Mouse (Mus musculus) right cerebral cortex, postnatal 4 days (tissue): ENCODE measurements at regions not wholly inside any gene's neighbourhood (a gene's known extent, or its start where the extent isn't known, plus 50 kb on each side); places are given as distances from the start of the nearest gene placed in this dataset.
"Not testable (repeated sequence)": the region's sequence is repeated elsewhere in the genome, so short reads cannot be mapped to it uniquely, and the experiment has no call there.

ENCODE experiments used
- DNase-seq: peaks from one replicate; pipeline ENCODE4 v3.0.0-alpha.2; 2022

DNA sequence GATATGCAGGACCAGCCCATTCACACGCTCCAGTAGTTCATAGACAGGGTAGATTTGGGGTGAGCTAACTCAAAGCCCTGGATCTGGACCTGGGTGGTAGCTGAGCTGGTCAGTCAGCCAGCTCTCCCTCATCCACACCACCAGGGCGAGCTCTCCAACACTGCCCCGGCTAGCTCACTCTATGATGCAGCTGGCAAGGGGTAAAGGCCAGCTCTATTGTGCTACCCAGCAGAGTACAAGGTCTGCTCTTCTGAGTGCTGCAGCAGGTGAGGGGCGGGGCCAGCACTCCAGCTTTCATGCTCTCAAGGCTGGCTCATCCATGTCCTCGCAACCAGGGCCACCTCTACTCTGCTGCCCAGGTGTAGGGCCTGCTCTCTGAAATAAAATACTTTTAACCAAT lies 227.5 kb upstream of the Pbx1 start:
- DNase-seq, result no peak

DNA sequence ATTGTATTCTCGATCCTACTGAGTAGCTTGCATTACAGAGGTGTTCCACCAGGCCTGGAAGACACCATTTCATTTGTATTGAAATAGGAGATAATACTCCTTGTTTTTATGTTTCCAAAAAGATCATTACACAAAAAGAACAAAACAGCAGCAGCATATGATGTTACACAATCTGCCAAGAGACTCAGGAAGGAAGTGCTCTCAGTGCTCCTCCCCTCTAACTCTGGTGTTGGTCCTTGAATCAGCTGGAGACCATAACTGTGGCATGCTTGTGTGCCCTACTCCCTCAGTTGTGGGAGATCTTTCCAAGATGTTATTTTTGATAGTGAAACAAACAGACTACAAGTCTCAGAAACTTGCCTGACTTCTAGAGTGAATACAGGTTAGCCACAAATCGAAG lies 200.8 kb upstream of the Pbx1 start:
- DNase-seq, result no peak

- DNase-seq, result no peak
Observed at GRCm38 (mm10) chr1:168631979-168632378, 199.9 kb upstream of the Pbx1 start.

DNA sequence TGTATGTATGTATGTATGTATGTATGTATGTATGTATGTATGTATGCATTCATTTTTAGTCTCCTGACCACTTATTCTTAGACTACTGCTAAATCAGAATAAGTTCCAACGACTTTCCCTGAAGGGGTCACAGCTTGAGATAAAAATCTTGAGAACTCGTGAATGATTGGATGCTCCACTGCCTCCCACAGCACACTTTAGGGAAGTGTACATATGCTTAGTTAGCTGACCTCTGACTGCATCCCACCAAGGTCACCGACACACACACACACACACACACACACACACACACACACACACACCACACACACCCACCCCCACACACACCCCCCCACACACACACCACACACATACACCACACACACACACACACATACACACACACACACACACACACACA lies 169.9 kb upstream of the Pbx1 start:
- not testable (repeated sequence) for DNase-seq

GRCm38 (mm10) chr1:168600461-168601160 lies 168.5 kb upstream of the Pbx1 start:
- no peak for DNase-seq

- no peak for DNase-seq
Observed at GRCm38 (mm10) chr1:168598191-168598667, 166.2 kb upstream of the Pbx1 start.

DNA sequence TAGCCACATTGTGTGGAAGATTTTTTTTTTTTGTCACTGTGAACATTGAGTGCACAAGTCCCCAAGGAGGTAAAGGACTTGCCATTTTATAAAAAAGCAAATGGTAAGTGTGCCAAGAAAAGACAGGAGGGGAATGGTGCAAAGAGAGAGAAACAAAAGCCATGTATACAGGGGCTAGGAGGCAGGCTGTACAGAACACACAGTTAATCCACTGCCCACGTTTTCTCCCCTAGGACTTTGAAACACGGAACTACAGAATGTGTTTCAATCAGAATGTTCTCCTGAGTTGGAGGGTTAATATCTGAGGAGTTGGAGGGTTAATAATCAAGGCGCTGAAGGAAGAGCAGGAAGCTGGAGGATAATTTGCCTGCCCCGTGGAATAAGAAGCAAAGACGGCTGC lies 165.4 kb upstream of the Pbx1 start:
- DNase-seq, result no peak

GRCm38 (mm10) chr1:168584137-168584536 lies 152.1 kb upstream of the Pbx1 start:
- no peak for DNase-seq

- no peak for DNase-seq
Observed at GRCm38 (mm10) chr1:168582434-168582833, 150.4 kb upstream of the Pbx1 start.

- no peak for DNase-seq
Observed at GRCm38 (mm10) chr1:168569930-168570515, 138.0 kb upstream of the Pbx1 start.

- no peak for DNase-seq
Observed at GRCm38 (mm10) chr1:168552394-168552793, 120.3 kb upstream of the Pbx1 start.

GRCm38 (mm10) chr1:168549807-168550435 lies 117.9 kb upstream of the Pbx1 start:
- DNase-seq, result peak; percentile 12

GRCm38 (mm10) chr1:168546156-168546555 lies 114.1 kb upstream of the Pbx1 start:
- no peak for DNase-seq

- DNase-seq, result no peak
Observed at GRCm38 (mm10) chr1:168545072-168545780, 113.2 kb upstream of the Pbx1 start.

GRCm38 (mm10) chr1:168541231-168541630 lies 109.2 kb upstream of the Pbx1 start:
- DNase-seq, result no peak

DNA sequence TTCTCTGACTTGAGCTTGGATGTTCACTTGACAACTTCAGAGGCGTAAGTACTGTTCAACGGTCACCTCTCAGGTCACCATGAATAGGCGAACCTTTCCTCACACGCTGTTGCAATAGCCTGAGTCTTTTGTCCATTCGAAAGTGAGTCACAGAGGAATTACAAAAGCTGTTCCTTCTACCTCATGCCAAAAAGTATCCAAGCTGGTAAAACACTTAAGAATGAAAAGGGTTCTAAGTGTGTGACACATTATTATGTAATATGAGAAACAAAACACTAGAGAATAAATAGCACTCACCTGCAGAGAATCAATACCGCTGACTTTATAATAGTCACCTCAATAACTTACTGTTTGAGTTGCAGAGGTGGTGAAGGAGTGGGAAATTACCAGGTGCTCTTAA lies 86.0 kb upstream of the Pbx1 start:
- no peak for DNase-seq

DNA sequence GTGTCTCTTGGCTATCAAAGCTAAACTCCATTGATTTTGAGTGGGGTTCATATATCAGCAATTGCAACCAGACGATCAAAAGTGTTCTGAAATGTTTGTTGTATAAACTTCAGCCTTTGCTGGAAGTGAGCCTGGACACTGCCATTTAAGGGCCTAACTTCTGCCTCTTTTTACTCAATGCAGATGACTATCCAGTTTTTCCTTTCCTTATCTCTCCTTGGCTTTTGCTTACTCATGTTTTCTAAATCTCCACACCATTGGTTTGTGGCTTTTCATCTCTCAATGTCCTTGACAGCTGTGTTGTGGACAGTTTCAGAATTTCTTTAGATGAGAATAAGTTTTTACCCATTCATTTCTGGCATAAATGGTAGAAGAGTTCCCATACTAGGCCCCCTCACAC lies 74.3 kb upstream of the Pbx1 start:
- DNase-seq, result no peak

GRCm38 (mm10) chr1:168504773-168505172 lies 72.7 kb upstream of the Pbx1 start:
- DNase-seq, result no peak

- no peak for DNase-seq
Observed at GRCm38 (mm10) chr1:168502266-168502665, 70.2 kb upstream of the Pbx1 start.

DNA sequence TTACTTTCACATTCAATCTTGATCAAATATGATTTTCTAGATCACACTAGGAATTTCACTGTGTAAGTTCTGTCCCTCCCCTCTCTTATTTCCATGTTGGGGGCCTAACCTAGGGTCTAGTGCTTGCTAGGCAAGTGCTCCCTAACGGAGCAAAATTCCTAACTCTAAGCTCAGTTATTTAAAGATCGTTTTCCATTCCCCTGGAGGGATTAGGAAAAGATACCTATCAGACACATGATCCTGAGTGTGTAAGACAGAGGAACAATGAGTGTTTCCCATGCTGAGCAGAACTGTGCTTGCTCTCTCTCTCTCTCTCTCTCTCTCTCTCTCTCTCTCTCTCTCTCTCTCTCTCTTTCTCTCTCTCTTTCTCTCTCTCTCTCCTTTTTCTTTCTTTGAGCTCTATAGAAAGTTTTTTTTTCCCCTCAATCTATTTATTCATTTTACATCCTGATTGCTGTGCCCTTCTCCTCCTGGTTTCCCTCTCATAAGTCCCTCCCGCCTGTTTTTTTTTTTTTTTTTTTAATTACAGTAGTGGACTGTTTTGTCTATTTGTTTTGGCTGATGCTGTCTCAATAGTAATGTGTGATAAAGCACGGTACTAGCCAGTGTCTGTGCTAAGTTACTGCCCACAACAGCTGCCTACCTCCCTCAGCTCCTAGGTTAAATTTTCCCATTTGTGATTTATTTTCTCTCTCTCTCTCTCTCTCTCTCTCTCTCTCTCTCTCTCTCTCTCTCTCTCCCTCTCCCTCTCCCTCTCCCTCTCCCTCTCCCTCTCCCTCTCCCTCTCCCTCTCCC lies 69.5 kb upstream of the Pbx1 start:
- DNase-seq, result no peak

GRCm38 (mm10) chr1:168497801-168498200 lies 65.7 kb upstream of the Pbx1 start:
- DNase-seq, result no peak

- DNase-seq, result no peak
Observed at GRCm38 (mm10) chr1:168495687-168496527, 63.8 kb upstream of the Pbx1 start.
